Mouse (Mus musculus) fibroblast of lung, adult 2 months (primary cell): ENCODE measurements at regions not wholly inside any gene's neighbourhood (a gene's known extent, or its start where the extent isn't known, plus 50 kb on each side); places are given as distances from the start of the nearest gene placed in this dataset.

Source experiments
- DNase-seq: peaks from one replicate; pipeline ENCODE4 v3.0.0-alpha.2; 2011; ENCODE audit warnings: low read depth

GRCm38 (mm10) chr14:91354201-91354600, 2536.3 kb downstream of the Pcdh9 start:
- no peak for DNase-seq

- DNase-seq, result peak; percentile 8
Observed at GRCm38 (mm10) chr14:91326683-91327098, 2563.8 kb downstream of the Pcdh9 start.
